Mouse (Mus musculus): ENCODE measurements around the gene Nlgn3. TPM values are rescaled to one million over a fixed set of nuclear protein-coding genes. Genes with fewer than 3 reads are reported as not detected.

Gene Nlgn3
- under 1 TPM in 1 of 2 experiments, not detected in 1; 0.51 TPM for total RNA-seq (2023)

DNA sequence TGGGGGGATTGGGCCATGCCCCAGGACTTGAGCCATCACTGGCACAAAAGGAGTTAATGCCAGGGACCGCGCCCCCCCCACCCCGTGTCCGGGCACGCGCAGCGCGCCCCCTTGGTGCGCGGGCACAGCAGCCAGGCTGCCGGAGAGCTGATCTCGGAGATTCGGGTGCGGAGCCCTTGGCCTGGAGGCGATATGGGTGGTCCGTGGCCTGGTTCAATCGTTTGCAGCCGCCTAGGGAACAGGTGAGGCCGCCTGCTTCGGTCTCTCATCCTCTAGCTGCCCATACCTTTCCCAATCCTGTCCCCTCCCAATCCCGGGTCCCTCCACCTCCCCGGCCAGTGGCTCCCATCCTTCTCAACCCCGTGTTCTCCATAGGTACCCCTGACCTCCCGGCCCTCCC is at the start of gene Nlgn3:
Gene Nlgn3 (plus strand): TSS at position 114 of the 400 bp plus-strand sequence.

GRCm38 (mm10) chrX:101253952-101254729 is 44.8 kb upstream of the Nlgn3 start, which contains the start of gene Foxo4:
Gene Foxo4, plus strand, starts transcription at chrX:101254528.

DNA sequence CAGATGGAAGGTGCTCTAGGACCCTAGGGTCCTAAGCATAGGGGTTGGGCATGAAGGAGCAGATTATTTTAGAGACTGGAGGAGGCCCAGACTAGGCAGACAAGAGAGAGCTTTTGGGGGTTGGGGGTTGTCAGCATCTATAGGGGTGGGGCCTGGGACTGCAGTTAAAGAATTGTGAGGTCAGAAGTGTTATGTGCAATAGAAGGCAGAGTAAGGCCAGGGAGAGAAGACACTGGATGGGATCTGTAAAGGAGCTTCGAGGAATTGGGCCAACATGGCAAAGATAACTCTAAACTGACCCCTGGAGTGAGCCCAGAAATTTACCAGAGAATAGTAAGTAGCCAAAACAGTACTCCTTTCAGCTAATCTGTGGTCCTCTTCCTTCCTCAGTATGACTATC is 35.1 kb upstream of the Nlgn3 start, which contains the start of gene Gm614:
Gene Gm614 (minus strand): TSS at position 101 of the 400 bp plus-strand sequence.

DNA sequence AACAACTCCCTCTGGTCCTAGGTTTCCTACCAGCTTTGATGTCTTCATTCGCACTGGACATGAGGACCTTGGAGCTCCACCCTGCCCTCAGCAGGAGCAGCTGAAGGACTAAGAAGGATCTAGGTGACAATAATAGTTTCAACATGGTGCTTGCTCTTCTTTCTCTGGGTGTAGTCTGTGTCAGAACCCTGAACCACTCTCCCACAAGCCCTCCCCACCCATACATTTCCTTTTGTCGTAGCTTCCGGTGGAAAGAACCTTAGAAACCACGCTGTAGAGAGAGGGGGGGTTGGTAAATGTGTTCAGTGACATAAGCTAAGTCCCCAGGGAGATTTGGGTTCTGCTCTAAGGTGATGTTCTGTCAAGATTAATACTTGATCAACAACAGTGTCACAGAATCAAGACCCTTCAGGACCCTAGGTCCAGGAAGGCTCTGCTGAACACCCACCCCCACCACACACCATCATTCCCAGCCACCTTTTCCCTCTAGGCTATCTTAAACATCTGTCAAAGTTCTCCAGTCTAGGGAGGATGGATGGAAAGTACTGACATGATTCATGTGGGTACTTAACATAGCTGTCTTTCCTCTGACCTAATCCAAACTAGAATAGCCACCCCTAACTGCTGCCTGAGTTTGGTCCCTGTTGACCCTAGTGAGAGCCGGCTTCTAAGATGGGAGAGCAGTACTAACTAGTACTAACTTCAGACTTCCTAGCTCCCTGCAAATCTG is 30.8 kb upstream of the Nlgn3 start, which contains the start of gene Il2rg:
Gene Il2rg (minus strand): TSS at position 231 of the 730 bp plus-strand sequence.

GRCm38 (mm10) chrX:101268755-101269124 is 30.2 kb upstream of the Nlgn3 start, which contains the start of gene Gm20489:
Gene Gm20489, minus strand, starts transcription at chrX:101269023.

DNA sequence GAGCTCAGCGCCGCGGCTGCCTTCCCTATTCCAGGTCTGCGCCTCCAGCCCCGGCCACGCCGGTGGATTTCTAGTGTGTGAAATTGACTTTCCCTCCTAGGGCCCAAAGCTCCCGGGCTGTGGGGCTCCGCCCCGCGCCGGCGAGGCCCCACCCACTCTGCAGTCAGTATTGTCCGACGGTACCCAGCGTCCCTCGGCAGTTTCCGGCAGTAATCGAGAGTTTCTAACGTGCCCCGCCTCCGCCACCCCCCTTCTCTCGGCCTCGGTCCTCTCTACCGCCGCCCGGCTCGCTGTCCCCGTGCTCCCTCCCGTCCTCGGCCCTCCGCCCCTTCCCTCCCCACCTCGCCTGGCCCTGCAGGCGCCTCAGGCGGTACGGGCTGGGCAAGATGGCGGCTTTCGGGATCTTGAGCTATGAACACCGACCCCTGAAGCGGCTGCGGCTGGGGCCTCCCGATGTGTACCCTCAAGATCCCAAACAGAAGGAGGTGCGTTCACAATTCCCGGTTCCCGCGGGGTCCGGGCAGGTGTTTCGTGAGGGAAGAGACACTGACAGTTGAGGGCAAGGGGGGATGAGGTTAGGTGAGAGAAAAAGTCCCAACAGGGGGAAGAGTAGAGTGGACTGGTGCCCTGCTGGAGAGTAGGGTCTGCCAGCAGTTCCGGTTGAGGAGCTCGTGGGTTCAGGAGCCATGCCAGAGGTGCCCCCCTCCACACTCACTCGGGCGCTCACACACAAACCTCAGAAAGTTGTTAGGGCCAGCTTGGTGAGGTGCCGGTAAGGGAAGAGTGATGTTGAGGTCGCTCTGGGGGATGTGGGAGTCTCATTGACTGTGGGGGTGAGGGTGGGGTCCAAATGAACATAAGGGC is 24.9 kb upstream of the Nlgn3 start, which contains the start of gene Med12:
Gene Med12 (plus strand): TSS at position 156 of the 864 bp plus-strand sequence.

Other genes with a start within 250 kb of the Nlgn3 start
- gene Tex11, start 239.5 kb upstream of the Nlgn3 start, total RNA-seq (2023), result not detected
- gene Slc7a3, start 213.1 kb upstream of the Nlgn3 start, total RNA-seq (2023), result not detected
- 10 to 100 TPM; 37.6 to 42.3 TPM for gene Snx12, start 76.6 kb upstream of the Nlgn3 start, total RNA-seq (2023)
- 10 to 100 TPM; 23.9 to 26.7 TPM for gene Foxo4, start 44.6 kb upstream of the Nlgn3 start, total RNA-seq (2023)
- 1 to 10 TPM; 3.0 to 3.6 TPM for gene Gm614, start 35.2 kb upstream of the Nlgn3 start, total RNA-seq (2023)
- gene Il2rg, start 30.9 kb upstream of the Nlgn3 start, total RNA-seq (2023), result 10 to 100 TPM; 32.3 to 34.3 TPM
- not detected for gene Gm20489, start 30.1 kb upstream of the Nlgn3 start, total RNA-seq (2023)
- gene Med12, start 25.1 kb upstream of the Nlgn3 start, total RNA-seq (2023), result 10 to 100 TPM; 56.9 to 61.0 TPM
- not detected for gene Gjb1, start 77.2 kb downstream of the Nlgn3 start, total RNA-seq (2023)
- 10 to 100 TPM; 14.2 to 20.6 TPM for gene Zmym3, start 121.7 kb downstream of the Nlgn3 start, total RNA-seq (2023)
- gene Nono, start 130.2 kb downstream of the Nlgn3 start, total RNA-seq (2023), result 100 to 1,000 TPM; 108 to 168 TPM
- 1 to 10 TPM; 1.6 TPM for gene Itgb1bp2, start 149.9 kb downstream of the Nlgn3 start, total RNA-seq (2023)
- gene Taf1, start 233.6 kb downstream of the Nlgn3 start, total RNA-seq (2023), result 10 to 100 TPM; 24.9 to 25.9 TPM

Measured in neutrophil, adult 59 days (primary cell).